Mouse (Mus musculus): Measurements from ENCODE around the gene Gpalpp1.

DNA sequence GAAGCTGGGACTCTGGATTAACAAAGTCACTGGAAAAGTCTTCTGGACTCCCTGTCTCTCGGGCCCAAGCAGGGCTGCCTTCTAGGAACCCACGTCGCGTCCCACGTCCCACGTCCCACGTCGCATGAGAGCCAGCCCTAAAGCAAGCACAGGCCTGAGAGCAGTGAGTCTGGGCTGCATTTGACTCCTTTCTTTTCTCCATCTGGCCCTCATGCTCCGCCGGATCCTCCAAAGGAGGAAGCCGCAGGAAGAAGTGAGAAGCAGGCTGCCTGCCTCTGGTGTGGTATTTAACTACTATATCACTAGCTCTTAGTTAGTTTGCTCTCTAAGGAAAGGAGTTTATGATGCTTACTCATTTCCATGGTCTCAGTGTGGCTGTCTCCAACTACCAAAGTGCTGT lies 39.9 kb upstream of the Gpalpp1 start:
- no peak for TF ChIP-seq HCFC1 (IDR thresholded peaks at IDR 0.05; ENCODE audit: borderline replicate concordance, insufficient read depth, low read length)
- no peak for TF ChIP-seq MAFK (IDR thresholded peaks at IDR 0.05; ENCODE audit: insufficient read depth, low read depth, low read length)

Measured in ES-E14 (cell line).